Mouse (Mus musculus): Measurements from ENCODE around the gene Racgap1.

DNA sequence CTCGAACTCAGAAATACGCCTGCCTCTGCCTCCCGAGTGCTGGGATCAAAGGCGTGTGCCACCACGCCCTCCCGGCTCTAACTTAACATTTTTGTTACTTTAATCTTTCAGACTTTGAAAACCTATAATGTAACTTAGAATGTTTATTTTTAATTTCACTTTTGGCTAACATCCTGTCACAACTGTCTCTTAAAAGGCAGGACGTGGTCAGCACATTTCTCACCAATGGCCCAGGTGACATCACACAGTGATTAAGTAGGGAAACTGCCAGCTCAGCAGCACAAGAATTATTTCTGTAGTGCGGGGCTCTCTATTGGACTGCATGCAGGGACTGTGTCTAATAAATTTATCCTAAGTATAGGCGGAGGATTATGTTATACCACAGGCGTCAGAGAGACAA, 7.6 kb downstream of the Racgap1 start:
- TF ChIP-seq CTCF (IDR thresholded peaks at IDR 0.05; ENCODE audit: low read depth) (no peak), EP300 (IDR thresholded peaks at IDR 0.05; ENCODE audit: low read depth) (no peak)

Data from liver, postnatal 0 days (tissue).